Mouse (Mus musculus) kidney, postnatal 0 days (tissue): ENCODE measurements around the gene Atp1a3. TPM values are rescaled to one million over a fixed set of nuclear protein-coding genes. Genes with fewer than 3 reads are reported as not detected.

Source experiments
- ATAC-seq: fragments of 200-750 bp; cut with Nextera tagmentation; replicated peaks from 2 replicates; pipeline ENCODE4 v1.8.0; 2017; ENCODE audit warnings: low read depth, moderate number of reproducible peaks, moderate TSS enrichment, moderate library complexity; ENCODE audit not compliant: low FRiP score
- DNase-seq: peaks from one replicate; pipeline ENCODE4 v3.0.0-alpha.2; 2016; ENCODE audit warnings: low spot score
- H3K27ac ChIP-seq: fragments of 300-500 bp; sonication (generic); 2 replicates; pipeline ENCODE4 v1.5.1; 2014; ENCODE audit warnings: mild to moderate bottlenecking
- H3K27me3 ChIP-seq: fragments of 300-500 bp; sonication (generic); 2 replicates; pipeline ENCODE4 v1.6.1; 2014; ENCODE audit warnings: low read length, mixed read lengths; ENCODE audit not compliant: insufficient read depth
- H3K36me3 ChIP-seq: fragments of 300-500 bp; sonication (generic); 2 replicates; pipeline ENCODE4 v1.6.1; 2014; ENCODE audit warnings: low read length, mixed read lengths; ENCODE audit not compliant: insufficient read depth
- H3K4me1 ChIP-seq: fragments of 300-500 bp; sonication (generic); replicated peaks from 2 replicates; pipeline ENCODE4 v1.6.1; 2014; ENCODE audit warnings: antibody characterized with exemption, low read length, mixed read lengths; ENCODE audit not compliant: insufficient read depth
- H3K4me2 ChIP-seq: fragments of 300-500 bp; sonication (generic); 2 replicates; pipeline ENCODE4 v1.6.1; 2014; ENCODE audit warnings: mild to moderate bottlenecking, low read length, moderate library complexity, mixed read lengths
- H3K4me3 ChIP-seq: fragments of 300-500 bp; sonication (generic); replicated peaks from 2 replicates; pipeline ENCODE4 v1.5.1; 2014; ENCODE audit warnings: low read depth, low read length
- H3K9ac ChIP-seq: fragments of 300-500 bp; sonication (generic); 2 replicates; pipeline ENCODE4 v1.6.1; 2014; ENCODE audit warnings: low read depth, low read length
- H3K9me3 ChIP-seq: fragments of 300-500 bp; sonication (generic); replicated peaks from 2 replicates; pipeline ENCODE4 v1.6.1; 2016; ENCODE audit warnings: low read length, inconsistent platforms, mixed read lengths
- CTCF ChIP-seq: IDR thresholded peaks from 2 replicates; pipeline ENCODE4 v1.5.1; 2016; ENCODE audit warnings: antibody characterized with exemption, low read depth, mild to moderate bottlenecking, moderate library complexity
- WGBS: fragments of 180-500 bp; shearing (Covaris S2); extraction: QIAGEN DNeasy Blood & Tissue Kit; methylation state at CpG from one replicate; pipeline ENCODE4 v1.1.7; 2014; 5-methylcytosine and 5-hydroxymethylcytosine counted together
- polyA plus RNA-seq: library from polyadenylated mRNA; unstranded; fragments of >200 nt; fragmentation: Nextera tagmentation; extraction: Ambion mirVana; gene quantifications from 2 replicates; pipeline ENCODE4 v1.2.1, GENCODE M21; 2015

Atp1a3 gene
- polyA plus RNA-seq, 1 experiment from 2014 or later: 0.36 TPM

DNA sequence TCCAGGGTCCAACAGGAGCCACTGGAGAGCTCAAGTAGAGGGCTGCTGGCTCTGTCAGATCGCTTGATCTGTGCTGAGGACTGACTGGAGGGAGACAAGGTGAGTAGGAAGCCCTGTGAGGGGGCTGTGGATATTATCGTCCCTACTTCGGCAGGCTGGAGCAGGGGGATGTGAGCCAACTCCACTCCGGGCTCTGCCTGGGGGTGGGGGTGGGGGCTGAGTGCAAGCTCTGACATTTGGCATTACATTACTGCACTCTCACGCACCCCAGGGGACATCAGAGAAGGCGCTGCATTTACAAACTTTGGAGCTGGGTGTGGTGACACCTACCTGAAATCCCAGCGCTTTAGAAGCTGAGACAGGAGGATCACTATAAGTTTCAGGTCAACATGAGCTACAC is 5.8 kb upstream of the Atp1a3 start:
- ATAC-seq (no peak), DNase-seq (no peak)
- no peaks in the 10 kb centered on the region for H3K9me3 ChIP-seq
- H3K9ac ChIP-seq: no peak overlapping the region
- H3K27ac ChIP-seq: no peak overlapping the region
- H3K4me1 ChIP-seq: peaks cover 7% of the 10 kb centered on the region; the same call in 1 of the 2 replicates
- WGBS: 51% methylated on average over 7 of the region's 7 CpGs
- TF ChIP-seq CTCF: no peak
- H3K4me3 ChIP-seq: no peak overlapping the region
- H3K36me3 ChIP-seq: peaks cover 7% of the 10 kb centered on the region; the same call in 1 of the 2 replicates
- peaks cover 37% of the 10 kb centered on the region for H3K27me3 ChIP-seq
- H3K4me2 ChIP-seq: no peak overlapping the region

DNA sequence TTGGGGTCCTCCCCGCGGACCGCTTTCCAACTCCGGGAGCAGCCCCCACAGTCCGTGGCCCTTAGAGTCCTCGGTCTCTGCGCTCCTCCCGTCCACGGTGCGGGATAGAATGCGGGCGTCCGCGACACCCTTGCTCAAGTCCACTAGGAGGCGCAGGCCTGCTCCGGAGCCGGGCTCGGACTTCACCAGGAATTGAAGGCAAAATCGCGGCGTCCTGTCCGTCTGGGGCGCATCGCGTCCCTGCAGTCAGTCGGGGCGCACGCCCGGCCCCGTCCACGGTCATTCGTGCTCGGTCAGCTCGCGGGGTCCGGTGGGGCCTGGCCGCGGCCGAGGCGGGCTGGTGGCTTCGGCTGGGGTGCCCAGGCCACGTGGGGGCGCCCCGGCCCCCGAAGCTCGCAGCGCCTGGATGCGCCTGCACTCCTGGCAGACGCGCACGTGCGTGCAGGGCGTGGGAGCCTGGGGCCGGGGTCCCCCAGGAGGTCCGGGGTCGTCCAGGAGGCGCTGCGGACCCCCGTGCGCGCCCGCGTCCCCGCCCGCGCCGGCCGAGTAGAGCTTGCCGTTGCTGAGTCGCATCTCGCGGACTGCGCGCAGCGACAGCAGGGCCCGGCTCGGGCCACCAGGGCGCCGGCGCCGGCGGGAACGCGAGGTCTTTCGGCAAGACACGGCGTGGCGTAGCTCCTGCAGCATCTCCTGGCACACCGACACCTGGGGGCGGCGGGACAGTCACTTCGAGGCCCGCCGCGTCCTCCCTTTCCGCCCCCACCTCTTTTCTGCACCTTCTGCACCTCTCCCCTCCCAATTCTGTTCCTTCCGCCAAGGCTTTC is 4.5 kb upstream of the Atp1a3 start:
- WGBS: 2% methylated on average over 80 of the region's 97 CpGs
- H3K9ac ChIP-seq: no peak overlapping the region
- DNase-seq: peak; percentile 58
- peaks cover 9% of the 10 kb centered on the region; the same call in 1 of the 2 replicates for H3K4me1 ChIP-seq
- ATAC-seq: peak; percentile 50
- peak; percentile 64 for TF ChIP-seq CTCF
- H3K4me2 ChIP-seq: peak overlapping the region; percentile 54
- peaks cover 49% of the 10 kb centered on the region for H3K27me3 ChIP-seq
- peaks cover 7% of the 10 kb centered on the region; the same call in 1 of the 2 replicates for H3K36me3 ChIP-seq
- H3K27ac ChIP-seq: no peak overlapping the region
- peak overlapping the region; percentile 15 for H3K4me3 ChIP-seq
- H3K9me3 ChIP-seq: no peaks in the 10 kb centered on the region

GRCm38 (mm10) chr7:25009099-25009700 is 3.4 kb upstream of the Atp1a3 start:
- no peak for TF ChIP-seq CTCF
- WGBS: 8% methylated on average over 20 of the region's 20 CpGs
- H3K9ac ChIP-seq: no peak overlapping the region

DNA sequence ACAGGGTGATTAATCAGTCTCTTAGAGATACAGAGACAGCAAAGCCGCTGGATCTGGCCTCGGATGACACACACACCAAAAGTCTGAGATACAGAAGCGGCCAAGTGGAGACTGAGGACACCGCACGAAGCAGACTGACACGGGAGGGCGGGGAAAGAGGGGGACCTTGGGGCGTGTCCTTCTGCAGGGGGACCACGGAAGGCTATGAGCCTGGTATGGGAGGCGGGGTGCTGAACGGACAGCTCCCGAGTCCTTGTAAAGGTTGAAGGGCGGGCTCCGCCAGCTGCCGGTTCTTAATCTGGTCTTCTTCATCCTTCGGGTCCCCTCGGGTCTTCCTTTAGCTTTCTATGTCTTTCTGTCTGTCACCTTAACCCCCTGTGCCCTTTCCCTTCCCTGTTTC is 2.9 kb upstream of the Atp1a3 start:
- no peak overlapping the region for H3K9ac ChIP-seq
- H3K36me3 ChIP-seq: 0 out of 2 replicates have a peak, but pooled peaks cover under 1% of the 10 kb centered on the region
- ATAC-seq (no peak), DNase-seq (peak; percentile 83)
- H3K9me3 ChIP-seq: no peaks in the 10 kb centered on the region
- no peak overlapping the region for H3K4me3 ChIP-seq
- H3K4me1 ChIP-seq: peaks cover 9% of the 10 kb centered on the region; the same call in 1 of the 2 replicates
- no peak overlapping the region for H3K4me2 ChIP-seq
- no peak overlapping the region for H3K27ac ChIP-seq
- TF ChIP-seq CTCF: no peak
- 5% methylated on average over 17 of the region's 17 CpGs for WGBS
- peaks cover 49% of the 10 kb centered on the region for H3K27me3 ChIP-seq

More at GRCm38 (mm10) chr7:25009099-25009700, 3.4 kb upstream of the Atp1a3 start:
- no peak for ATAC-seq
- no peak for DNase-seq
- Histone ChIP-seq H3K4me1 (peaks cover 9% of the 10 kb centered on the region; the same call in 1 of the 2 replicates), H3K27ac (no peak overlapping the region), H3K27me3 (peaks cover 49% of the 10 kb centered on the region), H3K36me3 (0 out of 2 replicates have a peak, but pooled peaks cover 3% of the 10 kb centered on the region), H3K4me3 (no peak overlapping the region), H3K4me2 (no peak overlapping the region), H3K9me3 (no peaks in the 10 kb centered on the region)

DNA sequence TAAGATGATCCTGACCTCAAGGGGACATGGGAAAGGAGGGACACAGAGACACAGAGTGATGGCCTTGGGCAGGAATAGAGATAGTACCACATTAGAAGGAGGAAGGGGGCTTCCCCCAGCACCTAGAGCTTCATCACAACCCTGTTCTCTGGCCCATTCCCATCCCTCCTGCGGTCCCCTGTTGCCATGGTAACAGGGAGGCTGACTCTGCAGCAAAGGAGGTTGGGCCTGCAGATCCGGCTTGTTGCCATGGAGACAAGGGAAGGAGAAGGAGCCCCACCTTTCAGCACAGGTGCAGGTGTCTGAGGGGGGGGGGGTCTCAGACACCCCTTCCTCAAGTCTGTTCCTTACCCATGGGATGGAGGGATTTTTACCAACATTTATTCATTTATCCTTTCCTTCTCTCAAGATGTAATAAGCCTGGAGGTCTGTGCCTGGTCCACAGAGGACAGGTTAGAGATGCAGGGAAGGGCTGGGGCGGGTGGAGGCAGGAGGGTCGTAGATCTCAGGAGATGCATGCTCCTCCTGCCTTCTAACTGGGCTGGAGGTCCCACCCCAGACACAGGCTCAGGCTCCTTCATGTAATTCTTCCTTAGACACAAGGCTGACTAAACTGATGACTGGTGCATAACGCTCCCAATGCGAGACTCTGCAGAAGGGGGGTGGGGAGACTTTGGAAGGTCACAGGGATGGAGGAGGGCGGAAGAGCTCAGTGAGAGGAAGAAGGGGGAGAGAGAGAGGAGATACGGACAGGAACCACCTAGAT is 2.0 kb upstream of the Atp1a3 start:
- Histone ChIP-seq H3K9ac (no peak overlapping the region), H3K4me1 (peaks cover 9% of the 10 kb centered on the region; the same call in 1 of the 2 replicates), H3K4me2 (no peak overlapping the region), H3K36me3 (no peaks in the 10 kb centered on the region), H3K27me3 (peaks cover 49% of the 10 kb centered on the region), H3K9me3 (no peaks in the 10 kb centered on the region), H3K27ac (no peak overlapping the region), H3K4me3 (no peak overlapping the region)
- ATAC-seq: no peak
- TF ChIP-seq CTCF: no peak
- 28% methylated on average over 8 of the region's 8 CpGs for WGBS
- no peak for DNase-seq
